12 mouse cellular contexts compared by ENCODE assay signal in genomic region chr14:121675146-121675545, GRCm38 (mm10).
DNase-seq lines count a peak whose midpoint lies in the region; ATAC-seq and TF ChIP-seq lines count a peak whose summit lies in the region.
"Had no signal": no experiment of that assay in that cellular context is flagged by ENCODE, and none has a peak within 500 bp of the region (broad histone marks: within the 10 kb centered on the region; RNA-seq: fewer than 3 reads in every experiment).

No protein-coding gene starts in this region.

- no peaks in the 10 kb centered on the region for H3K36me3 ChIP-seq in heart, embryonic 11.5 days (ENCODE audit: control insufficient read depth, insufficient read depth, low read length)
- H3K36me3 ChIP-seq in intestine, embryonic 16.5 days (ENCODE audit: control insufficient read depth, insufficient read depth, low read length), result no peaks in the 10 kb centered on the region
- H3K36me3 ChIP-seq: liver, embryonic 15.5 days had no signal

- no peak overlapping the region for H3K4me2 ChIP-seq in heart, embryonic 11.5 days
- H3K4me2 ChIP-seq in intestine, embryonic 16.5 days (ENCODE audit: low read depth, low read length), result 0 out of 2 replicates have a peak overlapping the region, but pooled peaks have one; percentile 4
- H3K4me2 ChIP-seq: liver, embryonic 15.5 days; midbrain, embryonic 12.5 days had no signal

- H3K27ac ChIP-seq in heart, embryonic 11.5 days (ENCODE audit: low read depth, low read length), result no peak overlapping the region
- H3K27ac ChIP-seq in layer of hippocampus, adult 2 months, result peak overlapping the region; percentile 87; the same call in 1 of the 2 replicates
- 0 out of 2 replicates have a peak overlapping the region, but pooled peaks have one; percentile 17 for H3K27ac ChIP-seq in brown adipose tissue, adult 24 weeks (replicated peaks; ENCODE audit: low read depth, low read length)
- peak overlapping the region; percentile 75 for H3K27ac ChIP-seq in intestine, embryonic 16.5 days (ENCODE audit: low read length)
- H3K27ac ChIP-seq: liver, embryonic 15.5 days; midbrain, embryonic 12.5 days had no signal

- no peak overlapping the region for H3K4me3 ChIP-seq in heart, embryonic 11.5 days (ENCODE audit: low read depth, low read length)
- H3K4me3 ChIP-seq in layer of hippocampus, adult 2 months, result no peak overlapping the region
- H3K4me3 ChIP-seq in brown adipose tissue, adult 24 weeks (ENCODE audit: insufficient read depth, low read depth, low read length), result no peak overlapping the region
- no peak overlapping the region for H3K4me3 ChIP-seq in intestine, embryonic 16.5 days (ENCODE audit: low read length)
- H3K4me3 ChIP-seq: liver, embryonic 15.5 days; midbrain, embryonic 12.5 days had no signal

- H3K27me3 ChIP-seq in heart, embryonic 11.5 days (ENCODE audit: control insufficient read depth, insufficient read depth, low read length), result no peaks in the 10 kb centered on the region
- no peaks in the 10 kb centered on the region for H3K27me3 ChIP-seq in intestine, embryonic 16.5 days (replicated peaks; ENCODE audit: control insufficient read depth, insufficient read depth, low read length)
- H3K27me3 ChIP-seq: liver, embryonic 15.5 days; midbrain, embryonic 12.5 days had no signal

- H3K4me1 ChIP-seq in heart, embryonic 11.5 days (ENCODE audit: control insufficient read depth, insufficient read depth, low read length), result peaks cover 17% of the 10 kb centered on the region
- peaks cover 43% of the 10 kb centered on the region for H3K4me1 ChIP-seq in brown adipose tissue, adult 24 weeks (ENCODE audit: control insufficient read depth, insufficient read depth, insufficient read length, low read length)
- peaks cover 41% of the 10 kb centered on the region for H3K4me1 ChIP-seq in intestine, embryonic 16.5 days (ENCODE audit: control insufficient read depth, insufficient read depth, low read length)

- DNase-seq in heart, adult 8-10 months (ENCODE audit: low spot score), result no peak
- DNase-seq in layer of hippocampus, adult 2 months (ENCODE audit: low spot score in 2 of 2), result no peak
- no peak for DNase-seq in layer of hippocampus, postnatal 25 days (ENCODE audit: extremely low spot score in 1 of 2, low spot score in 1 of 2)
- no peak for DNase-seq in adrenal gland, postnatal 36 days
- DNase-seq: cerebellum, postnatal 36 days; heart, postnatal 36 days had no signal

- peaks cover 2% of the 10 kb centered on the region; the same call in 1 of the 2 replicates for H3K9me3 ChIP-seq in heart, embryonic 11.5 days (replicated peaks; ENCODE audit: control insufficient read depth, low read length)
- no peaks in the 10 kb centered on the region for H3K9me3 ChIP-seq in intestine, embryonic 16.5 days (ENCODE audit: control insufficient read depth, low read length)
- H3K9me3 ChIP-seq: liver, embryonic 15.5 days had no signal

- no peak overlapping the region for H3K9ac ChIP-seq in heart, embryonic 11.5 days (ENCODE audit: low read depth, low read length)
- H3K9ac ChIP-seq in intestine, embryonic 16.5 days (ENCODE audit: low read depth, low read length), result no peak overlapping the region
- H3K9ac ChIP-seq: liver, embryonic 15.5 days; midbrain, embryonic 12.5 days had no signal

- peak; percentile 33; the same call in 1 of the 2 replicates for ATAC-seq in heart, embryonic 11.5 days (replicated peaks; ENCODE audit: insufficient number of reproducible peaks, low FRiP score, low TSS enrichment)
- ATAC-seq in intestine, embryonic 16.5 days, result peak; percentile 66
- ATAC-seq in megakaryocyte progenitor cell, adult 5-6 weeks (replicated peaks; ENCODE audit: poor library complexity), result no peak

- TF ChIP-seq CTCF in layer of hippocampus, adult 2 months (conservative IDR thresholded peaks at IDR 0.05), result no peak

- WGBS in heart, embryonic 11.5 days (ENCODE audit: insufficient replicate concordance), result 74% methylated on average over 3 of the region's 3 CpGs
- 57% methylated on average over 3 of the region's 3 CpGs for WGBS in intestine, embryonic 16.5 days
